Mouse (Mus musculus) CD4-positive, CD25-positive, alpha-beta regulatory T cell, adult 2 months (primary cell): Measurements from ENCODE around the gene Iffo2.

Source experiments
- DNase-seq: peaks from one replicate; pipeline ENCODE4 v3.0.0-alpha.2; 2012; ENCODE audit warnings: low read depth, low spot score

The Iffo2 gene

GRCm38 (mm10) chr4:139640333-139640732 is 110.0 kb downstream of the Iffo2 start:
- DNase-seq = no peak

GRCm38 (mm10) chr4:139640775-139641174 is 110.4 kb downstream of the Iffo2 start:
- DNase-seq = no peak

GRCm38 (mm10) chr4:139641829-139642425 is 111.6 kb downstream of the Iffo2 start:
- DNase-seq = no peak

GRCm38 (mm10) chr4:139643972-139644371 is 113.6 kb downstream of the Iffo2 start:
- peak; percentile 80 for DNase-seq

GRCm38 (mm10) chr4:139646916-139647315 is 116.6 kb downstream of the Iffo2 start:
- no peak for DNase-seq

- no peak for DNase-seq
These were observed 119.9 kb downstream of the Iffo2 start for GRCm38 (mm10) chr4:139650086-139650743.

GRCm38 (mm10) chr4:139650907-139651306 is 120.6 kb downstream of the Iffo2 start:
- DNase-seq = no peak

- DNase-seq = no peak
These were observed 122.9 kb downstream of the Iffo2 start, which contains the start of gene Tas1r2 for GRCm38 (mm10) chr4:139653238-139653637. Gene Tas1r2, plus strand, starts transcription at chr4:139653538.

GRCm38 (mm10) chr4:139661897-139662296 is 131.5 kb downstream of the Iffo2 start:
- DNase-seq = no peak

GRCm38 (mm10) chr4:139667632-139668031 is 137.3 kb downstream of the Iffo2 start:
- no peak for DNase-seq

- peak; percentile 82 for DNase-seq
These were observed 139.5 kb downstream of the Iffo2 start for GRCm38 (mm10) chr4:139669847-139670246.
